Mouse (Mus musculus) kidney, adult 2 months (tissue): ENCODE results near the gene Gpc6.

Source experiments
- CTCF ChIP-seq: fragments of 200-500 bp; conservative IDR thresholded peaks from 2 replicates; pipeline ENCODE4 v1.5.1; 2011; ENCODE audit warnings: low read depth, mild to moderate bottlenecking, control low read depth, low read length, moderate library complexity, mixed read lengths; ENCODE audit not compliant: insufficient read depth, insufficient read length
- POLR2A ChIP-seq: fragments of 200-500 bp; IDR thresholded peaks from one replicate; pipeline ENCODE4 v1.6.1; 2011; ENCODE audit warnings: low read depth, low read length, control low read depth

DNA sequence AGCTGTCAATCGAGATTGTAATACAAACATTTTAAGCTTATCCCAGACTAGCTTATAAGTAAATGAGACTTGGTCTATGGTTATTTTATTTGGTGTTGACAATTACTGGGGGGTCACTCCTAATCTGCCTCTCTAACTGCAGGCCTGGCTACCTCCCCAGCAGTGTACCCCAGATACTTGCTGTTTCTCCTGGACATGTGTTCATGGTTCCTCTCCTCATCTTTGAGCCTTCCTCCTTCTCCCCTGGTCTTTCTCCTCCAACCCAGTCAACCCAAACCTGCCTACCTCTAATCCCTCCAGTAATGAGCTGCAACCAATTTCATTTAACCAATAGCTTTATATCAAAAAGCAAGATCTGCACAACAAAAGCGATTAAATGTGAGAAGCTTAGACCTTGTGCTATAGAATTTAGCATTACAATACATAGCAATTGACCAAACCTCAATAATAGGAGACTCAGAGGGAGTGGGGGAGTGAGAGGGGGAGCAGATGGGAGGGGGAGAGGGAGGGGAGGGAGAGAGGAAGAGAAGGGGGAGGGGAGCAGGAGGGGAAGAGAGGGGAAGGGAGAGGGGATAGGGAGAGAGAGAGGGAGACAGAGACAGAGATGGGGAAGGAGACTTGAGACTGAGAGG lies 371.2 kb downstream of the Gpc6 start:
- TF ChIP-seq CTCF (no peak), POLR2A (no peak)
